Mouse (Mus musculus) spleen, adult 2 months (tissue): ENCODE results near the gene Sim2. TPM values are rescaled to one million over a fixed set of nuclear protein-coding genes. Genes with fewer than 3 reads are reported as not detected.

Experiments used
- DNase-seq, 2 experiments: peaks; one replicate each; pipeline versions ENCODE4 v3.0.0 to v3.0.0-alpha.2; 2012 to 2021; ENCODE audit warnings: low spot score in 2 of 2, low read depth in 1 of 2
- H3K27ac ChIP-seq: fragments of 200-500 bp; 2 replicates; pipeline ENCODE4 v1.5.1; 2012; ENCODE audit warnings: low read length, inconsistent platforms; ENCODE audit not compliant: insufficient read depth
- H3K27me3 ChIP-seq: fragments of 200-500 bp; 2 replicates; pipeline ENCODE4 v1.6.1; 2012; ENCODE audit warnings: mild to moderate bottlenecking, moderate library complexity, low read length, inconsistent platforms; ENCODE audit not compliant: control insufficient read depth, insufficient read depth
- H3K36me3 ChIP-seq: fragments of 200-500 bp; 2 replicates; pipeline ENCODE4 v1.6.1; 2012; ENCODE audit warnings: mild to moderate bottlenecking, low read length, inconsistent platforms; ENCODE audit not compliant: control insufficient read depth, insufficient read depth
- H3K4me1 ChIP-seq: fragments of 200-500 bp; 2 replicates; pipeline ENCODE4 v1.6.1; 2011; ENCODE audit warnings: inconsistent platforms; ENCODE audit not compliant: control insufficient read depth, insufficient read depth, insufficient read length
- H3K4me3 ChIP-seq: fragments of 200-500 bp; 2 replicates; pipeline ENCODE4 v1.5.1; 2011; ENCODE audit warnings: mild to moderate bottlenecking, inconsistent platforms; ENCODE audit not compliant: insufficient read depth, insufficient read length; ENCODE audit errors: extremely low read depth
- CTCF ChIP-seq: fragments of 200-500 bp; IDR thresholded peaks from 2 replicates; pipeline ENCODE4 v1.5.1; 2011; ENCODE audit warnings: mild to moderate bottlenecking, inconsistent platforms; ENCODE audit not compliant: insufficient read depth, insufficient read length, insufficient replicate concordance; ENCODE audit errors: extremely low read depth
- POLR2A ChIP-seq: fragments of 200-500 bp; IDR thresholded peaks from 2 replicates; pipeline ENCODE4 v1.6.1; 2011; ENCODE audit warnings: low read depth, low read length, inconsistent platforms
- WGBS: fragments of 180-500 bp; shearing (Covaris S2); methylation state at CpG from one replicate; pipeline ENCODE4 v1.1.7; 2018; 5-methylcytosine and 5-hydroxymethylcytosine counted together
- polyA plus RNA-seq: library from polyadenylated mRNA; depleted of rRNA; stranded (reverse); fragments of >200 nt; gene quantifications from 2 replicates; pipeline ENCODE4 v1.2.3, GENCODE M21; 2012

Gene Sim2
- polyA plus RNA-seq, 1 experiment, result not detected

- TF ChIP-seq CTCF (no peak), POLR2A (no peak)
- Histone ChIP-seq H3K27ac (no peak overlapping the region), H3K36me3 (no peaks in the 10 kb centered on the region), H3K27me3 (no peaks in the 10 kb centered on the region), H3K4me3 (no peak overlapping the region), H3K4me1 (no peaks in the 10 kb centered on the region)
- 78% methylated on average over 15 of the region's 15 CpGs for WGBS
- DNase-seq, result no peak
These were observed 65.7 kb downstream of the Sim2 start for GRCm38 (mm10) chr16:94150125-94151103.

DNA sequence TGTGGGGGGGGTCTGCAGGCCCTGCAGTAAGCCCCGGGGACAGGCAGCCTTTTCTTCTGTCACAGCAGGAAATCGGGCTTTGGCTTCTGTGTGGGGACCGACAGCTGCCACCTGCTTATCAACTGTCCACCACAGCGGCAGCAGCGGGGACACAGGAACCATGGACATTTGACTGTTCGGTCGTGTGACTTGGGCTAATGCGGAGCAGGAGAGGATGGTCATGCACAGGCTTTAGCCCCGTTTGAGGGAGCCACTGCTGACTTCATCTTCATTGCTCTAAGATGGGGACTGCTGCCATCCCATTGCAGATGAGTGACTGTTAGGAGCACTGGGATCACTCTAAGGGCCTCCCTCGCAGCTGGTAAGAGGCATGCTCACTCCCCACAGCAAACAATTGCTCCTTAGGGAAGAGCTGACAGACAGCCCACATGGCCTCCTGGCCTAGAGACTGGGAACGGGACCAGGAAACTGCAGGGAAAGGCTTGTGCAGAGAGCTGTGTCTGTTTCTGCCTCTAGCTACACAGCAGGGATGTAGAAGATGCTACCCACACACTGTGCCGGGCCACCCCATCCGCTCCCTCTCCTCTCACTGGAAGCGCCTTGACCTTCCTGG is 70.4 kb downstream of the Sim2 start:
- Histone ChIP-seq H3K27ac (no peak overlapping the region), H3K4me3 (no peak overlapping the region), H3K27me3 (no peaks in the 10 kb centered on the region), H3K36me3 (no peaks in the 10 kb centered on the region), H3K4me1 (no peaks in the 10 kb centered on the region)
- no peak for TF ChIP-seq POLR2A
- no peak for TF ChIP-seq CTCF
- DNase-seq, result no peak
- 63% methylated on average over 14 of the region's 14 CpGs for WGBS

- no peak for DNase-seq
- WGBS, result 89% methylated on average over 8 of the region's 8 CpGs
- H3K36me3 ChIP-seq, result no peaks in the 10 kb centered on the region
- no peak overlapping the region for H3K27ac ChIP-seq
- H3K4me1 ChIP-seq, result no peaks in the 10 kb centered on the region
- no peak for TF ChIP-seq CTCF
- no peak for TF ChIP-seq POLR2A
- no peaks in the 10 kb centered on the region for H3K27me3 ChIP-seq
- H3K4me3 ChIP-seq, result no peak overlapping the region
These were observed 73.1 kb downstream of the Sim2 start for GRCm38 (mm10) chr16:94157819-94158218.

DNA sequence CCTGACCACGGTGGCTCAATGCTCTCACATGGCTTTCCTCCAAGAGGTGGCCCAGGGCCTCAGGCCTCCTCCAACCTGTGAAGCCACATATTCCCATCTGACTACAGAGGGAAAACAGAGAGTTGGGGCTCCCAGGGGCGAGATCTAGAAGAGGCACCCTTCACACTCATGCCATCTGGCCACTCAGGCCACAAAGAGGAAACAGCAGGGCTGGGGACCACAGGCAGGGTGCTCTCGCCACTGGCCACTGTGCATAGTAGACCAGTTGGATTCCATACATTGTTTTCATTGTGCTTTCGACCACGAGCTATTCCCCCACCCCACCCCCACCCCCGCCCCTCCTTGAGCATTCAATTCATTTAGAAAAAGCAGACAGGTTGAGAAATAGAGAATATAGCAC is 77.3 kb downstream of the Sim2 start:
- H3K4me1 ChIP-seq, result no peaks in the 10 kb centered on the region
- H3K36me3 ChIP-seq, result no peaks in the 10 kb centered on the region
- no peak for DNase-seq
- TF ChIP-seq CTCF (no peak), POLR2A (no peak)
- H3K27ac ChIP-seq, result no peak overlapping the region
- 46% methylated on average over 6 of the region's 6 CpGs for WGBS
- no peaks in the 10 kb centered on the region for H3K27me3 ChIP-seq
- no peak overlapping the region for H3K4me3 ChIP-seq

DNA sequence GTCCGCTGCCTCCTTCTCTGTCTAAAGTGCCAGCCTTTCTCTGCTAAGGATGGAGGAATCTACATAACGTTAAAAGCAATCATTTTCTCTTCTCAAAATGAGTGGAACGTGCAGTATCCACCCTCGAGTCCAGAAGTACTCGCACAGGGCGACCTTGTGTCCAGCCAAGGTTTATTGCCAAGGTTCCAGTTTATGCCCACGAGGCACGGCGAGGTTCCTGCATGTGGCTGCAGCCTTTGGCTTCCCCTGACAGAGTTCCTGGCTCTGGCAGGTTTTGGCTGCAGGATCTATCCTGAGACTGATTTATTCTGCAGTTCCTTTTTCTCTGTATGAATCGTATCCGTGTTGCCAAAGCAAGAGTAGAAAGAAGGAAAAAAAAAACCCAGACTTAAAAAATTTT is 78.3 kb downstream of the Sim2 start:
- no peak for TF ChIP-seq CTCF
- no peak for TF ChIP-seq POLR2A
- Histone ChIP-seq H3K4me3 (no peak overlapping the region), H3K4me1 (no peaks in the 10 kb centered on the region), H3K27me3 (no peaks in the 10 kb centered on the region), H3K27ac (no peak overlapping the region), H3K36me3 (no peaks in the 10 kb centered on the region)
- no peak for DNase-seq
- 74% methylated on average over 11 of the region's 11 CpGs for WGBS

- WGBS, result 64% methylated on average over 7 of the region's 7 CpGs
- TF ChIP-seq CTCF, result no peak
- no peak for TF ChIP-seq POLR2A
- Histone ChIP-seq H3K4me3 (no peak overlapping the region), H3K36me3 (peaks cover 2% of the 10 kb centered on the region; the same call in 1 of the 2 replicates), H3K27me3 (no peaks in the 10 kb centered on the region), H3K4me1 (no peaks in the 10 kb centered on the region), H3K27ac (no peak overlapping the region)
- DNase-seq, result no peak
These were observed 79.5 kb downstream of the Sim2 start for GRCm38 (mm10) chr16:94164236-94164635.
